Mouse (Mus musculus): ENCODE results near the gene Stab2. TPM values are rescaled to one million over a fixed set of nuclear protein-coding genes. Genes with fewer than 3 reads are reported as not detected.

Gene Stab2
- total and polyA plus RNA-seq, 3 experiments, result 0.09 TPM; not detected in 2

DNA sequence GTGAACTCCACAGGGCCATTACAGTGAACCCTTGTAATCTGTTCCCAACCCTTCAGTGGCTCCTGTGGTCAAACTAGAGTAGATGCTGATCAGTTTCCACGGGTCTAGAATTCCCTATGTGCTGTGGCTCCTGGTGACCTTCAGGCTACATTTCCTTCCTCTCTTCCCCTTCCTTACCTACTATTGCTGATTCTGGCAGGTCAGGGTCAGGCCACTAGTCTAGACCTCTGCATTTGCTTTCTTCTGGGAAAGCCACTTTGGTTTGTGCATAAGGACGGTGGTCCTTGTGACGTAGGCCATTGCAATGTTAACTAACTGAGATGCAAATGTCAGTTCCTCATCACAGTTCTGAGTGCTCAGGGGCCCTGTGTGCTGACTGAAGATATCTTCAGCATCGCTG lies 147.4 kb downstream of the Stab2 start:
- DNase-seq (ENCODE audit: extremely low read depth), result no peak
- dilution Hi-C loops (cut with MboI; ENCODE audit: extremely low pct_ligation_motif_present, extremely low pct_unique_long_range_greater_than_20kb, low sequenced_read_pairs), result no loop called here

DNA sequence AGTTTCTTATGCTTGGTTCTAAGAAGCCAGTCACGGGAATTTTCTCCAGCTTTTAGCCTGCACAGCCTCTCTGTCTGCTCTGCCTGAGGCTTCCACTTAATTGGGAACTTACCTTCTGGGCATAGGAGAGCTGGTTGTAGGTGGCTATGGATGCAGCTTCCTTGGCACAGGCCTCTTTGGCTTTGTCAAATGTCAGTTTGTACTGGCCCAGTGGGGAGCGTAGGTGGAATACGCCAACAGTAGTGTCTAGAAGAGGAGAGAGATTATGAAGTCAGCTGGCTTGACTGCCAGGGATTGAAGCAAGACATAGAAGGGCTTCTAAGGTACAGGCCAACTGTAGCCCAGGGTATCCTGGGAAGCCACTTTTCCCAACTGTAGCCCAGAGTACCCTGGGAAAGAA lies 154.4 kb downstream of the Stab2 start:
- no peak for DNase-seq (ENCODE audit: extremely low read depth)

More for the DNA sequence above, 147.4 kb downstream of the Stab2 start:
- Histone ChIP-seq H3K79me2 (replicated peaks; ENCODE audit: control insufficient read depth, extremely low read depth, insufficient read depth, poor library complexity, severe bottlenecking) (no peaks in the 10 kb centered on the region), H3K9ac (ENCODE audit: insufficient read depth, low read depth) (no peak overlapping the region), H3K4me2 (ENCODE audit: insufficient read depth, low read depth, poor library complexity, severe bottlenecking) (no peak overlapping the region), H3K9me3 (replicated peaks; ENCODE audit: low read length) (no peaks in the 10 kb centered on the region), H3K27me3 (replicated peaks) (no peaks in the 10 kb centered on the region), H3K4me3 (replicated peaks in 1 of 3; ENCODE audit: low read depth in 2 of 3, low read length in 2 of 3, poor library complexity in 1 of 3) (no peak overlapping the region), H3K27ac (ENCODE audit: insufficient read depth, low read depth) (no peak overlapping the region), H3K36me3 (replicated peaks in 1 of 2; ENCODE audit: control insufficient read depth in 1 of 2, insufficient read depth in 1 of 2, low read length in 1 of 2) (no peaks in the 10 kb centered on the region), H3K4me1 (ENCODE audit: control insufficient read depth in 1 of 2, insufficient read depth in 2 of 2) (peaks cover 0 to 10% of the 10 kb centered on the region in 2 experiments; a peak in 1 of 4 replicates)
- TF ChIP-seq NELFE (IDR thresholded peaks at IDR 0.05; ENCODE audit: low read depth, low read length), result no peak
- TF ChIP-seq IRF4 (IDR thresholded peaks at IDR 0.05; ENCODE audit: low read depth, low read length), result no peak
- no peak for TF ChIP-seq PAX5 (IDR thresholded peaks at IDR 0.05; ENCODE audit: low read length)
- TF ChIP-seq MXI1 (IDR thresholded peaks at IDR 0.05; ENCODE audit: low read depth, low read length), result no peak
- no peak for TF ChIP-seq POLR2AphosphoS2 (IDR thresholded peaks at IDR 0.05; ENCODE audit: low read depth, low read length)
- TF ChIP-seq POLR2A (IDR thresholded peaks at IDR 0.05; ENCODE audit: low read depth, low read length), result no peak
- TF ChIP-seq HCFC1 (IDR thresholded peaks at IDR 0.05; ENCODE audit: low read depth, low read length), result no peak
- no peak for TF ChIP-seq ZKSCAN1 (IDR thresholded peaks at IDR 0.05; ENCODE audit: borderline replicate concordance, low read depth, low read length)
- no peak for TF ChIP-seq MAX (IDR thresholded peaks at IDR 0.05; ENCODE audit: low read length)
- no peak for TF ChIP-seq TCF12 (IDR thresholded peaks at IDR 0.05; ENCODE audit: low read depth, low read length)
- no peak for TF ChIP-seq BHLHE40 (IDR thresholded peaks at IDR 0.05; ENCODE audit: low read depth, low read length)
- no peak for TF ChIP-seq TBP (conservative IDR thresholded peaks at IDR 0.05; ENCODE audit: low read depth, low read length)
- TF ChIP-seq MAFK (IDR thresholded peaks at IDR 0.05; ENCODE audit: insufficient replicate concordance, low read length), result no peak
- TF ChIP-seq SIN3A (IDR thresholded peaks at IDR 0.05; ENCODE audit: low read length), result no peak
- TF ChIP-seq NRF1 (IDR thresholded peaks at IDR 0.05; ENCODE audit: low read depth, low read length), result no peak
- TF ChIP-seq JUND (conservative IDR thresholded peaks at IDR 0.05; ENCODE audit: low read depth, low read length), result no peak
- TF ChIP-seq ETS1 (conservative IDR thresholded peaks at IDR 0.05; ENCODE audit: low read depth, low read length), result no peak
- TF ChIP-seq ZNF384 (IDR thresholded peaks at IDR 0.05; ENCODE audit: low read depth, low read length), result no peak
- TF ChIP-seq CHD1 (IDR thresholded peaks at IDR 0.05; ENCODE audit: low read depth, low read length), result no peak
- no peak for TF ChIP-seq MAZ (IDR thresholded peaks at IDR 0.05; ENCODE audit: low read depth, low read length)
- in situ Hi-C loops (cut with MboI; ENCODE audit: low pct_ligation_motif_present, low pct_unique_long_range_greater_than_20kb, low sequenced_read_pairs), result no loop called here

More for the DNA sequence above, 154.4 kb downstream of the Stab2 start:
- Histone ChIP-seq H3K27me3 (replicated peaks) (no peaks in the 10 kb centered on the region), H3K4me3 (replicated peaks in 1 of 3; ENCODE audit: low read depth in 2 of 3, low read length in 2 of 3, poor library complexity in 1 of 3) (no peak overlapping the region), H3K27ac (ENCODE audit: insufficient read depth, low read depth) (no peak overlapping the region), H3K36me3 (replicated peaks in 1 of 2; ENCODE audit: control insufficient read depth in 1 of 2, insufficient read depth in 1 of 2, low read length in 1 of 2) (no peaks in the 10 kb centered on the region), H3K4me2 (ENCODE audit: insufficient read depth, low read depth, poor library complexity, severe bottlenecking) (no peak overlapping the region), H3K79me2 (replicated peaks; ENCODE audit: control insufficient read depth, extremely low read depth, insufficient read depth, poor library complexity, severe bottlenecking) (no peaks in the 10 kb centered on the region), H3K4me1 (ENCODE audit: control insufficient read depth in 1 of 2, insufficient read depth in 2 of 2) (0 out of 4 replicates have a peak, but pooled peaks cover 0 to 2% of the 10 kb centered on the region in 2 experiments), H3K9me3 (replicated peaks; ENCODE audit: low read length) (no peaks in the 10 kb centered on the region), H3K9ac (ENCODE audit: insufficient read depth, low read depth) (no peak overlapping the region)
- TF ChIP-seq ETS1 (conservative IDR thresholded peaks at IDR 0.05; ENCODE audit: low read depth, low read length), result no peak
- no peak for TF ChIP-seq ZC3H11A (IDR thresholded peaks at IDR 0.05; ENCODE audit: low read depth, low read length)
- no peak for TF ChIP-seq CHD2 (IDR thresholded peaks at IDR 0.05; ENCODE audit: low read length)
- TF ChIP-seq POLR2AphosphoS2 (IDR thresholded peaks at IDR 0.05; ENCODE audit: low read depth, low read length), result no peak
- TF ChIP-seq IRF4 (IDR thresholded peaks at IDR 0.05; ENCODE audit: low read depth, low read length), result no peak
- no peak for TF ChIP-seq MEF2A (IDR thresholded peaks at IDR 0.05; ENCODE audit: borderline replicate concordance, low read depth, low read length)
- dilution Hi-C loops (cut with MboI; ENCODE audit: extremely low pct_ligation_motif_present, extremely low pct_unique_long_range_greater_than_20kb, low sequenced_read_pairs) (no loop called here), in situ Hi-C loops (cut with MboI; ENCODE audit: low pct_ligation_motif_present, low pct_unique_long_range_greater_than_20kb, low sequenced_read_pairs) (no loop called here)
